Mouse (Mus musculus): ENCODE measurements around the gene Pkn1. TPM values are rescaled to one million over a fixed set of nuclear protein-coding genes. Genes with fewer than 3 reads are reported as not detected.

Pkn1 gene
- polyA plus RNA-seq, 1 experiment from 2014 or later: 30.0 TPM

- Histone ChIP-seq H3K27ac (no peak overlapping the region), H3K9me3 (no peaks in the 10 kb centered on the region), H3K9ac (no peak overlapping the region), H3K27me3 (replicated peaks) (no peaks in the 10 kb centered on the region), H3K36me3 (peaks cover 2% of the 10 kb centered on the region), H3K4me2 (replicated peaks) (peak overlapping the region; percentile 96), H3K4me1 (peaks cover 17% of the 10 kb centered on the region), H3K4me3 (peak overlapping the region; percentile 82)
- ATAC-seq (ENCODE audit: low FRiP score, low read depth): no peak
- 61% methylated on average over 19 of the region's 19 CpGs for WGBS
These were observed 1.4 kb downstream of the Pkn1 start for GRCm38 (mm10) chr8:83697374-83698220.

DNA sequence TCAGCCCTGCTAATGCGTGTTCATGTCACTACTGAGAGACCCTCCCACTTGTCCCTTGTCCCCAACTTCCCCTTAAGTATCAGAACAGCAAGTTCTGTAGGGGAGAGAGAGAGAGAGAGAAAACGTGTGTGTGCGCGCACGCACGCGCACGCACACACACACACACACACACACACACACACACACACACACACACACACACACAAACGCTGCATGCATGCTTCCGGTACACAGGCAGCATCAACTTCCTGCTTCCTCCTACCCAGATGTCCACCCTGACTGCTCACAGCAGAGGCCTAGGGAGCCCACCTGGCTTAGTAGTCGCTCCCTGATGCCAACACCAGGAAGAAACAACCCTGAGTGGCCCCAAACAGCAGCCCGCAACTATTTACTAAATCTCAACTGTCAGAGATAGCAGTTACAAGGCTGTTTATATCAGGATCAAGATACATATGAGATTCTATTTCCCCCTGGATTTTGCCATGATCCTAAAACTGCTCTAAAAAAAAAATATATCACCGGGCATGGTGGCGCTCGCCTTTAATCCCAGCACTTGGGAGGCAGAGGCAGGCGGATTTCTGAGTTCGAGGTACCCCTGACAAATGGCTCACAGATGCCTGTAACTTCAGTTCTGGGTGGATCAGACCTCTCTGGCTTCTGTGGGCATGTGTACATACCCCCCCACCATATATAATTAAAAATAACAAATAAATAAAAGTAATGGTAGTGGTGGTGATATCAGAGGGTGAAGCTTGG lies 3.5 kb downstream of the Pkn1 start:
- WGBS: 90% methylated on average over 10 of the region's 17 CpGs
- Histone ChIP-seq H3K36me3 (peaks cover 22% of the 10 kb centered on the region), H3K9me3 (no peaks in the 10 kb centered on the region), H3K4me2 (replicated peaks) (no peak overlapping the region), H3K27me3 (replicated peaks) (no peaks in the 10 kb centered on the region), H3K27ac (no peak overlapping the region), H3K4me3 (no peak overlapping the region), H3K9ac (no peak overlapping the region; the same call in 1 of the 2 replicates), H3K4me1 (peaks cover 17% of the 10 kb centered on the region)
- ATAC-seq (ENCODE audit: low FRiP score, low read depth): no peak

DNA sequence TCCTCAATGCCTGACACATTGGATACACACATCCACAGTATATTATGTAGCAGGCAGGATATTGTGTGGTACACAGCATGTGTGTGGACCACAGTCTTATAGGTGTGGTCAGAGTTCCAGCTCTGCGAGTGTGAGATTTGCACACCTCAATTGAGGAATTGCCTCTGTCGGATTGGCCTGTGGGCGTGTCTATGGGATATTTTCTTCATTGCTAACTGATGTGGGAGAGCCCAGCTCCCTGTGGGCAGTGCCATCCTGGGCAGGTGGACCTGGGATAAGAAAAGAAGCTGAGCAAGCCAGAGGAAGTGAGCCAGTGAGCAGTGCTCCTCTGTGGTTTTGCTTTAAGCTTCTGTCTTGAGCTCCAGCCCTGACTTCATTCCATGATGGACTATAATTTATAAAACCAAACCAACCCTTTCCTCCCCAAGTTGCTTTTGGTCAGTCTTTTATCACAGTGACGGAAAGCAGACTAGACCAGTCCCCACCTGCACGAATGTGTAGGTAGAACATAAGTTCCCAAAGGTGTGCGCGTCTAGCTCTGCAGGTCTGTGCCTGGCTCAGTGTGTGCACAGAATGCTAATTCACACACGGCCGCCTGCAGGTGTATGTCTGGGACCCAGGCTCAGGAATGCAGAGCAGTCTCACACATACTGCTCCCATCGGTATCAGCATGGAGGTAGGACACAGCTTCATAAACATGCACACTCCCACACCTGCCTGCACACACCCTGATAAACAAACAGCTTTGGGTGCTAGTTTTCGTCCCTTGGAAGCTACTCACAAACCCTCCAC lies 4.4 kb downstream of the Pkn1 start:
- Histone ChIP-seq H3K27me3 (replicated peaks) (no peaks in the 10 kb centered on the region), H3K4me2 (replicated peaks) (no peak overlapping the region), H3K9ac (no peak overlapping the region), H3K9me3 (no peaks in the 10 kb centered on the region), H3K27ac (no peak overlapping the region), H3K4me1 (peaks cover 17% of the 10 kb centered on the region), H3K4me3 (no peak overlapping the region), H3K36me3 (peaks cover 27% of the 10 kb centered on the region)
- ATAC-seq (ENCODE audit: low FRiP score, low read depth): no peak
- WGBS: 87% methylated on average over 11 of the region's 11 CpGs

DNA sequence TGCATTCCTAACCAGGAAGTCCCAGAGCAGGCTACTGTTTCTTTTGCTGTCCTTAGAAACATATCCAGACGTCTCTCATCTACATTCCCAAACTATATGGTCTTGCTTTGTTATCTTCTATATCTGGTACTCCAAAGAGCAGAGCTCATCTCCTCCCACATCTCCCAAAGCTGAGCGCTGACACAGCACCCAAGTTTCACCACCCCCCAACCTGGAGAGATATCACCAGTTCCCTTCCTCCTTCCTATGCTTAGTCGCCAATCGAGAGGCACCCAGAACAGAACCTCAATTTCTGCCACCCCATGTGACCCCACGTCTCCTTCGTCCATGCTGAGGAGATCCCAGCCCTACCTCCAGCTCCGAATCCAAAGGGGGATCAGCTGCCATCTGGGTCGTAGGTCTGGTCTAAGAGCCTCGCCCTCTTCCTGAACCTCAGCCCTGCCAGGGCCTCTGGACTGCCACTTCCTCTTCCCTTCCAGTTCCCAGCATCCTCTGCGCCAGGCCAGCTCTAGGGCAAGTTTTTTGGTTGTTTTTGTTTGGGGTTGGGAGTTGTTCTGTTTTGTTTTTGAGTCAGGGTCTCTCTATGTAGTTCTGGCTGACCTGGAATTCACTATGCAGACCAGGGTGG lies 5.3 kb downstream of the Pkn1 start:
- Histone ChIP-seq H3K4me3 (no peak overlapping the region), H3K27me3 (replicated peaks) (no peaks in the 10 kb centered on the region), H3K9me3 (no peaks in the 10 kb centered on the region), H3K36me3 (peaks cover 30% of the 10 kb centered on the region), H3K4me1 (peaks cover 17% of the 10 kb centered on the region), H3K9ac (no peak overlapping the region), H3K27ac (no peak overlapping the region), H3K4me2 (replicated peaks) (no peak overlapping the region)
- no peak for ATAC-seq (ENCODE audit: low FRiP score, low read depth)
- 86% methylated on average over 10 of the region's 10 CpGs for WGBS

DNA sequence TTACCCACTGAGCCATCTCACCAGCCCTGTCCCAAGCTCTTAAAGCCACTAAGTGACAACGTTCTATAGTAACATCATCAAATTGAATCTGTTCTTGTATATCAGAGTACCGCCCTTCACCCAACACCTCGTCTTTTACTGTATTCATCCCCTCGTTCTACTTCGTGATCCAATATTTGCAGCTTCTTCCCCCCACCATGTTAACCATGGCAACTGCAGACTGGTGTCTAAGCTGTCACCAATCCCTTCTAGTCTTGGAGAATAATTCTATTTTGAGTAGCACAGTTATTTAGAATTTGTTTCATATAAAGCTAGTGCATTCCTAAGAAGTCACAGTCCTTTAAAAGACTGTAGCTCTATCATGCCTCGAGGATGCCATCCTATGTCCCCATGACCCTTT lies 9.7 kb downstream of the Pkn1 start:
- peaks cover 53% of the 10 kb centered on the region for H3K36me3 ChIP-seq
- ATAC-seq (ENCODE audit: low FRiP score, low read depth): no peak

DNA sequence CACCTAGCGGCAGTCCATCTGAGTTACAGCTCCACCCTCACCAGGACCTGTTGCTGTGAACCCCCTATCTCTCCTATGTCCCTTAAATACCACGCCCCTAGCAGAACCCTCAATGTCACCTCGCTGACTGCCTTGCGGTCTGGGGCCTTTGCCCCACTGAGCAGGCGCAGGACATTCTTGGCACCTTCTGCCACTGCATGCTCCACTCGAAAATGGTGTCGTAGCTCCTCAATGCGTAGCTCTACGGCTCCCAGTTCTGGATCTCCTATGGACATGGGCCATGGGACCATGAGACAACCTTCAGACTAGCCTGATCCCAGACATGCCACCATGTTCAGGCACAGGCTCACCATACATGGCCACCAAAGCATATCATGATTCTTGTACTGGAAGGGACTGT lies 14.5 kb downstream of the Pkn1 start:
- no peaks in the 10 kb centered on the region for H3K9me3 ChIP-seq
- no peak for ATAC-seq (ENCODE audit: low FRiP score, low read depth)
- peaks cover 59% of the 10 kb centered on the region for H3K36me3 ChIP-seq
- no peaks in the 10 kb centered on the region for H3K4me1 ChIP-seq
- no peak overlapping the region for H3K4me3 ChIP-seq
- 96% methylated on average over 9 of the region's 9 CpGs for WGBS
- no peak overlapping the region for H3K4me2 ChIP-seq (replicated peaks)
- no peak overlapping the region for H3K27ac ChIP-seq
- no peaks in the 10 kb centered on the region for H3K27me3 ChIP-seq (replicated peaks)
- no peak overlapping the region for H3K9ac ChIP-seq

More for the DNA sequence above, 9.7 kb downstream of the Pkn1 start:
- Histone ChIP-seq H3K9me3 (no peaks in the 10 kb centered on the region), H3K27ac (no peak overlapping the region), H3K9ac (no peak overlapping the region), H3K4me1 (no peaks in the 10 kb centered on the region), H3K4me2 (replicated peaks) (no peak overlapping the region), H3K4me3 (no peak overlapping the region), H3K27me3 (replicated peaks) (no peaks in the 10 kb centered on the region)
- 92% methylated on average over 6 of the region's 6 CpGs for WGBS

DNA sequence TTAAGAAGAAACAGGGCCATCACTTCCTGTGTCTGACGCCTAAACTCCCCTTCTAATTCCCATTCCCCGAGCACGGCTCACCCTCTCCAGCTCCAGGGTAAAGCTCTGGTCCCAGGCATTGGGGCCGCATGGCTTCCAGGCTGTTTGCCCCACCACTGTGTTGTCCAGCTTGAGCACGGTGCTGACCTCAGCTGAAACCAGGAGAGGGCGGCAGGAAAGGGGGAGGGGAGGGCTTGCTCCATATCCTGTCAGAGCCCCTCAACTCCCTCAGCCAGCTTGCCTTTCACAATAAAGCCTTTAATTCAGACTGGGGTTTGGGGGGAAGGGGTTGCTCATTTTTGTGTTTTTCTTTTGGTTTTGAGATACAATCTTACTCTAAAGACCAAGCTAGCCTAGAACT lies 17.9 kb downstream of the Pkn1 start:
- no peak for ATAC-seq (ENCODE audit: low FRiP score, low read depth)
- Histone ChIP-seq H3K4me1 (no peaks in the 10 kb centered on the region), H3K9ac (no peak overlapping the region), H3K9me3 (no peaks in the 10 kb centered on the region), H3K4me3 (no peak overlapping the region), H3K36me3 (peaks cover 73% of the 10 kb centered on the region), H3K27me3 (replicated peaks) (no peaks in the 10 kb centered on the region), H3K27ac (no peak overlapping the region), H3K4me2 (replicated peaks) (no peak overlapping the region)
- WGBS: 35% methylated on average over 6 of the region's 6 CpGs

DNA sequence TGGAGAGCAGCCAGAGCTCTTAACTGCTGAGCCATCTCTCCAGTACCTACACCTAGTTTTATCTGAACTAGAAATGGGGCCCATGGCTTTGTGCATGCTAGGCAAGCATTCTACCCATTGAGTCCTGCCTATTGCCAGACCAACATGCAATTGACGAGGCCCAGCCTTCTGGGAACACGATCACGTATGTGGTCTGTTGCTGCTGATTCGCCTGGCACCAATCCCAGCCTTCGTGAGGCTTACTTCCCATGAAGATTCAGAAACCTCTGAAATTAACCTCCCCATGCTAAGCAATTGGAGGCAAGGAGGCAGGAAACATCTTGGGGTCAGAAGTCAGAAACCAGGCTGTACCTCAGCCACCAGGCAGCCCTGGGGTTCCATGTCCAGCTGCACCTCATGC lies 18.4 kb downstream of the Pkn1 start:
- H3K4me2 ChIP-seq (replicated peaks): no peak overlapping the region
- H3K9ac ChIP-seq: no peak overlapping the region
- no peaks in the 10 kb centered on the region for H3K27me3 ChIP-seq (replicated peaks)
- no peak for ATAC-seq (ENCODE audit: low FRiP score, low read depth)
- H3K4me3 ChIP-seq: no peak overlapping the region
- H3K36me3 ChIP-seq: peaks cover 72% of the 10 kb centered on the region
- WGBS: 92% methylated on average over 5 of the region's 5 CpGs
- no peaks in the 10 kb centered on the region for H3K9me3 ChIP-seq
- H3K4me1 ChIP-seq: no peaks in the 10 kb centered on the region
- H3K27ac ChIP-seq: no peak overlapping the region

DNA sequence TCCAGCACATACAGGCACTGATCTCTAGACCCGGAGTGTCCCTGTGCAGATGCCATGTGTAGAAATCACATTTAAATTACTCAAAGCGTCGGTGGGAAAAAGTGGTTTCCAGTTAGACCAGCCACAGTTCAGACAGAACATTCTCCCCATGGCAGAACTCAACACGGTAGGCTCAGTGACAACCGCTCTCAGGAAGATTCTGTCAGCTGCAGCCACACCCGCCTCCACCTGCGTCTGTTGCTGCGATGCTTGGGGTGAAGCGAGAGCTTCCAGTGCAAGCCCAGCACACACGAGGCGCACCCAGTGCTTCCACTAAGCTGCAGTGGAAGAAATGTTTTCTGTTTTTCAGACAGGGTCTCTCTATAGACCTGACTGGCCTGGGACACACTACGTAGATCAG lies 19.1 kb downstream of the Pkn1 start:
- Histone ChIP-seq H3K27ac (no peak overlapping the region), H3K4me1 (no peaks in the 10 kb centered on the region), H3K36me3 (peaks cover 69% of the 10 kb centered on the region), H3K9ac (no peak overlapping the region), H3K9me3 (no peaks in the 10 kb centered on the region), H3K4me2 (replicated peaks) (no peak overlapping the region), H3K4me3 (no peak overlapping the region), H3K27me3 (replicated peaks) (no peaks in the 10 kb centered on the region)
- ATAC-seq (ENCODE audit: low FRiP score, low read depth): no peak
- WGBS: 95% methylated on average over 12 of the region's 12 CpGs

- no peak for ATAC-seq (ENCODE audit: low FRiP score, low read depth)
- Histone ChIP-seq H3K36me3 (peaks cover 69% of the 10 kb centered on the region), H3K27ac (no peak overlapping the region), H3K9me3 (no peaks in the 10 kb centered on the region), H3K4me2 (replicated peaks) (no peak overlapping the region), H3K9ac (no peak overlapping the region), H3K4me1 (no peaks in the 10 kb centered on the region), H3K4me3 (no peak overlapping the region), H3K27me3 (replicated peaks) (no peaks in the 10 kb centered on the region)
- 90% methylated on average over 5 of the region's 5 CpGs for WGBS
These were observed 24.5 kb downstream of the Pkn1 start for GRCm38 (mm10) chr8:83674497-83674896.

- Histone ChIP-seq H3K9ac (no peak overlapping the region), H3K9me3 (no peaks in the 10 kb centered on the region), H3K4me2 (replicated peaks) (no peak overlapping the region), H3K4me1 (peaks cover 8% of the 10 kb centered on the region), H3K27me3 (replicated peaks) (peaks cover 4% of the 10 kb centered on the region), H3K36me3 (peaks cover 57% of the 10 kb centered on the region), H3K4me3 (no peak overlapping the region), H3K27ac (no peak overlapping the region)
- WGBS: 66% methylated on average over 5 of the region's 5 CpGs
- ATAC-seq (ENCODE audit: low FRiP score, low read depth): no peak
These were observed 26.0 kb downstream of the Pkn1 start for GRCm38 (mm10) chr8:83672936-83673335.

Data from neural tube, embryonic 12.5 days (tissue).